Mouse (Mus musculus): ENCODE data around the gene Gpd2.

GRCm38 (mm10) chr2:57237026-57237425 is 409 bp upstream of the Gpd2 start:
- TF ChIP-seq CTCF (IDR thresholded peaks at IDR 0.05; ENCODE audit: control insufficient read depth, insufficient read depth, insufficient replicate concordance, low read depth, low read length) (no peak), POLR2A (IDR thresholded peaks at IDR 0.05; ENCODE audit: control insufficient read depth, low read depth, low read length) (no peak)
